Mouse (Mus musculus) adrenal gland, postnatal 10 days (tissue): ENCODE results near the gene Barx1. TPM values are rescaled to one million over a fixed set of nuclear protein-coding genes. Genes with fewer than 3 reads are reported as not detected.

Experiments used
- DNase-seq: peaks from one replicate; pipeline ENCODE4 v3.0.0; 2021; ENCODE audit warnings: mixed read lengths
- total RNA-seq, 2 experiments: library from RNA; stranded (reverse); gene quantifications; 2 replicates each; pipeline ENCODE4 v1.2.3; 2021

Barx1 gene
- total RNA-seq, 2 experiments from 2014 or later: 0.27 TPM; not detected in 1

DNA sequence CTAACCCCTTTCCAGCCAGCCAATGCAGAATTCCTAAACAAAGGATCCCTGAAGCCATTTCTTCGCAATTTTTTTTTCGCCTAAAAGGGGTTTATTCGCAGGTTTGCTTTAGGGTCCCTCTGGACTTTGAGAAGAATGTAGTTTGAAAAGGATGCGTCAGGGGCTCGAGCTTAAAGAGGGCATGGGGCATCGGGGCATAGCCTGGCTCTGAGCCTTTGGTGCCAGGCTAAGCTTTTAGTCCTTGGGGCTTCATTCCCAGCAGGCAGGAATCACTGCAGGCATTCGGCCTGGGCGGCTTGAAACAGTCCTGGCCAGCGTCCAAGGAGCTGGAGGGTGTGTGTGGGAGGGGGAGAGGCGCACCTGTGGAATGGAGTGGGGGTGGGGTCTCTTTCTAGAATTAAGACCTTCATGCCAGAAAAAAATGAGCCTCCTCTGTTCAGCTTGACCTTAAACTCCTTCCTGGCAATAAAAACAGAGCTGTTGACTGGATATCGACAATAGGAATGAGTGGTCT lies 2.5 kb upstream of the Barx1 start:
- DNase-seq: no peak

DNA sequence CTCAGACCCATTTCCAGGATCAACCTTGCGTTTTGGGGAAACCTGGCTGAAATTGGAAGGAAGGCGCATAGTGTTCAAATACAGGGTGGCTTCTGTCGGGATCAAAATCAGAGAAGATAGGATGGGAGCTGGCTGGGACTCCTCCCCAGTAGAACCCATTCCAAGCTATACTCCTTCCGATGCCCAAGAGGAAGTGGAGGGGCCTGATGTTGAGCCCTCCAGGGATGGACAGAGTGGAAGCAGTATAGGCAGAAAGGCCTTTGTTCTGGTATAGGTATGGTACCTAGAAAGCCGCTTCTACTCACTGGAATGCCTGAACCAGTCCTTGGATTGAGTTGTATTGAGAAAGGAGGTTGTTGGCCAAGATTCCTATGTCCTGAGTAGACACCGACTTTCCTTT lies 2.1 kb upstream of the Barx1 start:
- no peak for DNase-seq

DNA sequence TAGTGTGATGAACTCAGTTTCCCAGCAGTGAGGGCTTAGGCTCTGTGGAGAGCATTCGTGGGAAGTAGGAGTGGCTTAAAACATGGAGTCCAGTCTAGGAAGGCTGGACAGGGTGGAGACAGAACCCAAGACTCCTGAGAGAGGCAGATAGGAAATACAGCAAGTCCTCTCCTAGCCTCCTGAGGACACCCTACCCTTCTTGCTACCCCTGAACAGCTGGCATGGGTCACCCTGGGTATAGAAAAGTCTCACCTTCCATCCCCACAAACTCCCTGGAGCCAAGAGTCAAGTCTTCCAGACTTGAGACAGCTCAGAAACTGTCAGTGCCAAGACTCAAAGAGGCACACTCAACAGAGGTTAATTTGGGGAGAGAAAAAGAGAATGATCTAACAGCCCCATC lies 1.2 kb upstream of the Barx1 start:
- DNase-seq: no peak

DNA sequence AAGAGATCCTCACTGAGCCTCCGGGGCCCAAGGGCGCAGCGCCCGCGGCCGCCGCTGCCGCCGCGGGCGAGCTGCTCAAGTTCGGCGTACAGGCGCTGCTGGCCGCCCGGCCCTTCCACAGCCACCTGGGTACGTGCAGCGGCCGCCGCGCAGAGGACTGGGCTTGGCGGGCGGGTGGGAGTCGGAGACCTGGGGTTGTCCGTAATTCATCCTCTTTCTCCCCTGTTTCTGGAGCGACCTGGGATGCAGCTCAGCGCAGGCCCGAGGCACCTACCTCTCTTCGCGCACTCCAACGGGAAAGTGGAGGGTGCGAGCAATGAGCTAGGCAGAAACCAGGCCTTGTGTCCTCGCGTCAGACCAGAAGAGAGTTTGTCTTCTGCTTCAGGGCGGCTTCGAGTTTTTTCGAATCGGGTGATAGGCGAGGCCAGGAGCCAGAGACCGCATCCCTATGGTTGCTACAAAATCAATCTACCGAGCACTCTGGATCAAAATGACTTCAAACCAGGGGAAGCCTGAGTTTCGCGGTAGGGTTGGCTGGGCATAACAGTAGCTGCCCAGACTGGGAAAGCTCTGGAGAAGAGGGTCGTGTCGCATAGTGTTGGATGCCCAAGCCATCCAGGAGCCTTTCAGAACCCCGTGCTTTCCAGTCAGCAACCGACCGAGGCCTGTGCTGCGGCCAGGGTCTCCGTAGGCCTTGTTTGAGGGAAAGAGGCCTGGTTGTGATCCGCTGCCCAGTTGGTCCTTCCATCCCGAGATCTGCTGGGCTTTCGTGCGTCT lies 601 bp downstream of the Barx1 start:
- no peak for DNase-seq

DNA sequence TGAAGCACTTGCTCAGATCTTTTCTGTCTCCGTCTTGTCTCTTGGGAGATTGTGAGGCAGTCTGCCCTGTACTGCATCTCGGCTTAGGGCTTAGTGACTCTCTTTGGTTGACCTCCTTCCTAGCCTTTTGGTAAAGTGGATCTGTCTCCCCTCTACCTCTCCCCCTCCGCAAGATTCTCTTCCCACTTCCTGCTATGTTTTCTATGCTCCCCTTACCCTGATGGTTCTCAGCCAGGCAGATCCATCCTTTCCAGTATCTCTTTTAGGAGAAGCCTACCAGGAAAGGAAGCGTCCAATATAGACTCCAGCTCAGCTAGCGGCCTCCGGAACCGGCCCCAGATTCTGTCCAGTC lies 1.2 kb downstream of the Barx1 start:
- DNase-seq: no peak

DNA sequence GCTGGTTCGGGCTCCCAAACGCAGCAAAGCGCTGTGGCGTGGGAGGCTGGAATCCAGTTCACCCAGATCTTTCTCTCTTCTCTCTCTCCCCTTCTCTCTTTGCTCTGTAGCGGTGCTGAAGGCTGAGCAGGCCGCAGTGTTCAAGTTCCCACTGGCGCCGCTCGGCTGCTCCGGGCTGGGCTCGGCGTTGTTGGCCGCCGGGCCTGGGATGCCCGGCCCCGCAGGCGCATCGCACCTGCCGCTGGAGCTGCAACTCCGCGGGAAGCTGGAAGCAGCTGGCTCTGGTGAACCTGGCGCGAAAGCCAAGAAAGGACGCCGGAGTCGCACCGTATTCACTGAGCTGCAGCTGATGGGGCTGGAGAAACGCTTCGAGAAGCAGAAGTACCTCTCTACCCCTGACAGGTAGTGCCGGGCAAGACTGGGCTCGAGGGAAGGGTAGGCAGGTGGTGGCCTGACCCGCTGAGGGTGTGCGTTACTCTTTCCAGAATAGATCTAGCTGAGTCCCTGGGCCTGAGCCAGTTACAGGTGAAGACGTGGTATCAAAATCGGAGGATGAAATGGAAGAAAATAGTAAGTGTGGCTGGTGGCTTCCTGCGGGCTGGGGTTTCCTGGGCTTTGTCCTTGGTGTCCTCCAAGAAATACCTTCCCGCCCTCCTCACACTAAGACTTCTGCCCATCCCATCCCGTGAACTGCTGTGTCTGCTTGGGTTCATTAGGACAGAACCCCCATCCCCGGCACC lies 2.3 kb downstream of the Barx1 start:
- no peak for DNase-seq

DNA sequence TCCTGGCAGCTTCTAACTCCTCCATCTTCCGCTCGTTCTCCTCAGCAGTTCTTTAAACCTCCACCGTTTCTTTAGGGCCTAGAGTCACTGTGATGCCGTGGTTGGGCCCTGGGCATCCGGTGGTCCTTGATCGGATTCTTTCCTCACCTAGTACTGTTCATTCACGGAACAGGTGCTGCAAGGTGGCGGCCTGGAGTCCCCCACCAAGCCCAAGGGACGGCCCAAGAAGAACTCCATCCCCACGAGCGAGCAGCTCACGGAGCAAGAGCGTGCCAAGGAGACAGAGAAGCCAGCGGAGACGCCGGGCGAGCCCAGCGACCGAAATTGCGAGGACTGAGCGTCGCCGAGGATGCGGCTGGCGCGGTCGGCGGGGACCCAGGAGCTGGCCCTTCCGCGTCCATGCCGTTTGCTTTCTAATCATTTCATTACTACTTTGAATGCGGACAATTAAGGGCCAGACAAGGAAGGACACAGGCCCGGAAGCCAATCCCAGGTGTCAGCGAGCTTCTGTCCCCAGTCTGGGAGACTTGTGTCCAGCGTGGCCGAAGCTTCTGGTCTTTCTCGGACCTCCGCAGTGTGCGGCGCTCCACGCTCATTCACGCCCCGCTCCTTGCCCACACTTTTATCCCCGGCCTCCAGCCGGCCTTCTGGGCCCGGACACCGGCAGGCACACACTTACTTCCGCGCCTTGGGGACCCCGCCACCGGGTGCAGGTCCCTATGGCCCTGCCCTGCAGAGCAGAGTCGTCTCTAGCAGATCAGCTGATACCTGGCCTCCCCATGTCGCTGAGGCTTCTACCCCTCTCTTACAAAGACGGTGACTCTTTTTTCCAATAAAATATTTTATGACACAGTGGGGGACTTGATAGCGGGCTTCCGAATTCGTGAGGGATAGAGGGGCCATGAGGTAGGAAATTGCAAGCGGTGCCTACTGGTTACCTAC lies 3.1 kb downstream of the Barx1 start:
- no peak for DNase-seq

DNA sequence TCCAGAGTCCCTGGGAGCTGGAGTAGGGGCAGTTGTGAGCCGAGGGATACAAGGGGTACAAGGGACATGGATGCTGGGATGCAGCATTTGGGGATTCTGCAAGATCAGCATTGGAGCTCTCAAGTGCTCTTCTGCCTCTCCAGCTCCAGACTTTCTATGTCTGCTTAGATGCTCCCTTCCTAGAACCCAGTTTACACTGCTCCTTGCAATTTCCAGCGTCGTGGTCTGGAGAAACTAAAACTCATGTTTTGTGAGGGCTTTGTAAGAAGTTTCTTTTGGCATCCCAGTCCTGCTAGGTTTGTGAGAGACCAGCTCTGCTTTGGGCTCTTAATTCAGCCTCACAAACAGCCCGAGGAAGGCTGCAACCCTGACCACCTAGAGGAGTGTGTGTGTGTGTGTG lies 4.7 kb downstream of the Barx1 start:
- no peak for DNase-seq

DNA sequence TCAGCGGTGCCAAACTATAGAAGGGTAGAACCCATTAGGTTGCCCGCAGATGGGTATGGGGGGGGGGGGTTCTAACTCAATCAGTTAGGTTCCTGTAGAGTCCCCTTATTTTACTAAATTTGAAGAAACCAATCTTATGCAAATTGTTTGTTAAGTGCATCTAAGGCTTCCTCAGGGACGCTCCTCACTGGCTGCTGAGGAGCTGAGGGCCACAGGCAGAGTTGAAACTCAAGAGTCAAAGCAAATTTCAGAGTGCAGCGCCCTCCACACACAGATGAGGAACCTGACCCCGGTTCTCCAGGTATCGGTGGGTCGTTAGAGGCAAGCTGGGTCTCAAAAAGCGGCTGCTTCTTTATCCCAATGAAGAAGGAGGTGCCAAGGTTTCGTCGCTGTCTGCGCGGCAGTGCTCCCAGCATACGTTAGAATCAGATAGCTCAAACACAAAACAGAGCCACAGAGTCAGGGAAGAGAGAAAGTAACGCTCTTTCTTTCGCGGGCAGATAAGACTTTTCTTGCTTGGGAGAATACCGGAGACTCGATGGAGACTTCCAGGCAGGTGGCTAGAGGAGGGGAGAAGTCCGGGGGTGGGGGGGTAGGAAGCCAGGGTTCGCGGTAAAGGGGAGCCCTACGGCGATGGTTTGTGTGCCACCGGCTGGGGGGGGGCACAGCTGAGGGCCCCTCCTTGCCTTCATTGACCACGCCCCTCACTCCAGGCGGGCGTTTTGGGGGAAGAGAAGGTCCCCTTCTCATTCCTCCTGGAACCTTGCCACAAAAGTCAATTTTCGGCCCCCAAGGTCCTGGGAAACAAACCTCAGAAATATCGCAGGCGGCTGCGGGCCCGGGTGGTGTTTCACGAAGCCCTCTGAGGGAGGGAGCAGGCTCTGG lies 5.5 kb downstream of the Barx1 start:
- DNase-seq: no peak

DNA sequence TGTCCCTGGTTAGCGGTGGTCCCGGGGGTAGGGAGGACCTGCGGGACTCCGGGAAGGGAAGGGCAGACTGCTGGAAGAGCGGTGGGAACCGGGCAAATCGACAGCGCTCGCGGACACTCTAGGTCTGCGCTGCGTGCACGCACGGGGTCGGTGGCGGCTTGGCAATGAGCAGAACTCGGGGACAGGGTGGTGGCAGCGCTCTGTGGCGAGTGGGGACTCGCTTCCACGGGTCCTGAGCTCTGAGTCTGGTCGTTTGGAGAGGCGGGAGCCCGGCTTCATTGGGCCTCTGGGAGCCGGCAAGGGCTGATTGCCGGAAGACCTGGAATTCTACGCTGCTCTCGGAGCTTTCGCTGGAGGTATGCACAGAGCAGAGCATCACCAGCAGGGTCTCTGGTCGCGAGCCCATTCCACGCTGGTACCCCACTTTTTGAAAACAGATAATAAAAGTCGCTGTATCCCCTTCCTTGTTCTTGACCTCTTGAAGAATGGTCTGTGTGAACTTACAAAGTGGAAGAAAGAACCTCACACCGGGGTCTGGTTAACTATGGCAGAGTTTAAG lies 6.3 kb downstream of the Barx1 start:
- DNase-seq: no peak

DNA sequence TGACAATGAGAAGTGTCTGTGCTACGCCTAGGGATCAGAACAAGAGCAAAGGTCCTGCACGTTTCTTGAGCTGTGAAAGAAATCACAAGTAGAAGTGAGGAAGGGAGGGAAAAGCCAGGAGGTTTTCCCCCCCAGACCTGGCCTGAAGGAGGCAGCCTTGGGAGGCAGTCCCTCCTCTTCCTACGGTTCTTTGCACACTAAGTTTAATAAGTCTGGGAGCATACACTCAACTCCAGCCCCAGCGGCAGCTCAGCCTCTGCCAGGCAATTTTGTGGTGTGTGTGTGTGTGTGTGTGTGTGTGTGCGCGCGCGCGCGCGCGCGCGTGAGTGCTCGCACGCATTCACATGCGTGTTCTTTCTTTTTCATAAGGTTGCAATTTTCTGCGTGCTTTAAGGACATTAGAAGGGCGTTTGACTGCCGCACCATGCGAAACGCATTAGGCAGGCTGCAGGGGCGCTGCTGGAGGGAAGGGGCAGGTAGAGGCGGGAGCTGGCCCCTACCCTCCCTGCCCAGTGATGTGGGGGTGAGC lies 9.6 kb downstream of the Barx1 start:
- no peak for DNase-seq

DNA sequence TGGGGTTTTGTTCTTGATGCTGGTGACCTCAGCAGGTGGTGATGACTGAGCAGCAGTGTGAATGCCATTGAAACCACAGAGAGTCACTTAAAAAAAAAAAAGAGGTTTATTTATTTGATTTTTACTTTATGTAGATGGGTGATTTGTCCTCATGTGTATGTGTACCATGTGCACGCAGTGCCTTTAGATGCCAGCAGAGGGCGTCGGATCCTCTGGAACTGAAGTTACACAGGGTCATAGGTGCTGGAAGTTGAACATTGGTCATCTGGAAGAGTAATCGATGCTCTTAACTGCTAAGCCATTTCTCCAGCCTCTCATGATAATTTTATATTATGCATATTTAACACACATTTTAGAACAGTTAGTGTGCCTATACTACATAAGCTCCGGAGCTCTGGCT lies 11.8 kb downstream of the Barx1 start:
- DNase-seq: no peak

DNA sequence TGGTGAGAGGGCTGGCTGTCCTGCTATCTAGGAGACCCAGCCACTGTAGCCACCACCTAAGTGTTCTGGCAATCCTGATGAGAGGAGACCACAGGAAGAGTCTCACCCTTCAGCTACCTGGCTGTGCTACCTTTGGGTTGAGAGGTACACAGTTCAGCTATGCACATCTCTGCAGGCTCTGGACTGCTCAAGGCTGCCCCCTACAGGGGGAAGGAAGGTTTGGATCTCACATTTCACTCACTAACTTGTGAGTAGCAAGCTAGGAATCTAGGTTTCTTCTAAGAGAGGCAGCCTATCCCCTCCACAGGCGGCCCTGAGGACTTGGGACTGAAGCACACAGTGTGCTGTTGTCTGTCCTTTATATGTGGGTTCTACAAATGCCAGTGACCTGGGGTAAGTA lies 16.6 kb downstream of the Barx1 start:
- DNase-seq: peak; percentile 64

DNA sequence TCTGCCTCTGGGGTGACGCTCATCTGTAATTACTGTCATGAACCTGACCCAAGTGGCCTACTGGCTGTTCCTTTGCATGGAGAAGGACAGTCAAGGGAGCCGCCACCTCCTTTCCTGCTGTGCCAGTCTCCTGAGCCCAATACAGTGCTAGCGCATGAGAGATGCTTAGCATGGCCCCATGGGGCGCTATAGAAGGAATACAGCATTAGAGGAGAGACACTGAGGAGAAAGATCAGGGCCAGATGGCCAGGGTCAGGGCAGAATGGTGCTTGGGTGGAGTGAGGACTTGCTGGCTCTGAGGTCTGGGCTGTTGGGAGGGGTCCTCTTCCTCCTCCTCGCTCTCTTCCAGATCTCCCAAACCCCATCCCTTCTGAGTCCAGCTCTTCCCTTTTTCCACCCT lies 23.9 kb downstream of the Barx1 start:
- no peak for DNase-seq

DNA sequence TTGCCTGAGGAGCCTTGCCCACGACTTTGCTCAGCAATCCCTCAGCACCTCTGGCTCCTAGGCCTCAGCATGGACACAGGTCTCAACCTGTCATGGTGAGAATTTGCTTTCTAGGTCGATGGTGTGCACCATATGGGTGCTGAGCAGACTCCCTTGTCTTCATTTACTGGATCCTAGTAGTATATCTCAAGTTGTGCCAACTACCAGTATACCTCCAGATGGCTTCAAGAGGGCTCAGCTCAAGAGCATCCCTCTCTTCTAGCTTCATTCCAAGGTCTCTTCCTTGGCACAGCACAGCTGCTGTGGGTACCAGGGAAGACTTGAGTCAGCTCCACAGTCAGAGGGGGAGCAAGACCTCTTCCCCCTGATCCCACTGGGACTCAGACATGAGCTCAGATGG lies 29.2 kb downstream of the Barx1 start:
- DNase-seq: no peak

DNA sequence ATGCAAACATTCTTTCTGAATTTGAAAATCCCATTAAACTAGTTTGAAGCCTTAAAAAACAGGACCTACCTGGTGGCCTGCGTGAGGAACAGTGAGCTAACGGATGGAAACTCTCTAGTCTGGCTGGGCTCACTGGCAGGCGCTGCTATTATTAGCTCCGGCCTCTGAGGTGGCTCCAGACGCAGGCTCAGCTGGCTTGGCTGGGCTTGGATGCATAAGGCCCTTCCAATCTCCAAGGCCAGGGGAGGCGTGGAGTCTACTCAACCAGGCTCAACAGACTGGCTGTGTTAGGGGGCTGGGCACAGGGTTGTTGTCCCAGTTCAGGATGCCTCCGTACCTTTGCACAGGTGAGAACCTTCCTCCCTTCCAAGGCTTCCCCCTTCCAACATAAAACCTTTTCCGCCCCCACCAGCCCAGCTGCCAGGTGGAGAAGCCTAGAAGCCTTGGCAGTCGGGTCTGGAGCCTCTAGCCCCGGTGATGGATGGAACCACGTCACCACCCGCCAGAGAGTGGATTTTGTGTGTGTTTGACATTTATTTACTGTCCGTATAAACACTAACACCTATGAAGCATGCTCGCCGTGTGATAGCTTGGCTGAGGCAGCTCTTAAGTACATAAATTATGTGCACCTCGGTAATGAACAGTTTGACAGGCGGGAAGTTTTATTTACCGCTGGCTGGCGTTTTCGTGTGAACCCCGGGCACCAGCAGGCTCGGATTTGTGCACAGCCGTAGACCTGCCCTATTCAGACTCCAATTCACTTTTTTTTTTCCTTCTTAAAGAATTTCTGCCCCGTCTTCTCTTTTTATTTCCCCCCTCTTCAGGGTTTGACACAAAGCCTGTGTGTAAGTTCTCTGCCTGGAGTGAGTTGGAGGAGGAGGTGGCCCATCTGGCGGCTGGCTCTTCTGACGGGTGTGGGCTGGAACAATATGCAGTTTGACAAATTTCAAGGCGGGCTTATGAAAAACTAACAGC lies 31.6 kb downstream of the Barx1 start:
- peak; percentile 32 for DNase-seq

DNA sequence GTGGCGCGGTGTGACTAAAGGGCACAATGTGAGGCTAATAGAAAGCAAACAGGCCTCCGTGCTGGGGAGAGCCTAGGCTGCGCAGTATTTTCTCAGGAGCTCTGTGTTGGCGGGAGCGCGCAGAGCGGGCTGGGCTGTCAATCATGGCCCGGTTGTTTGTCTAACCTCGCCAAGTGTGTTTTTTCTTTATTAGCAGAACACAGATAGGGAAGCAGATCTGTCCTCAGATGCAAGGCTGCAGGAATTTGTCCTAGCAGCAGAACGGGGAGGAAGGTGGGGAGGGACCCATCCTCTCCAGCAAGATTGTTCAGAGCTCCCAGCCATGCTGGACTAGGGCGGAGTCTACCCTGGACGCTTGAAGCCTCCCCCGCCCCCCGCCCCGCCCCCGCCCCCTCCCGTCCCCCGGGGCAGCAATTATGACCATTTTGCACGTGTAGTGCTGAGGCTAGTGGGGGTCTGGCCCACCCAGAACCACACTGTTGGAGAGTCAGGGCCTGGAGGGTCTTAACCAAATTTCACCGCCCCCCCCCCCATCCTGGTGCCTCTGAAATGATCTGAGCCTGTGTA lies 43.7 kb downstream of the Barx1 start:
- no peak for DNase-seq

DNA sequence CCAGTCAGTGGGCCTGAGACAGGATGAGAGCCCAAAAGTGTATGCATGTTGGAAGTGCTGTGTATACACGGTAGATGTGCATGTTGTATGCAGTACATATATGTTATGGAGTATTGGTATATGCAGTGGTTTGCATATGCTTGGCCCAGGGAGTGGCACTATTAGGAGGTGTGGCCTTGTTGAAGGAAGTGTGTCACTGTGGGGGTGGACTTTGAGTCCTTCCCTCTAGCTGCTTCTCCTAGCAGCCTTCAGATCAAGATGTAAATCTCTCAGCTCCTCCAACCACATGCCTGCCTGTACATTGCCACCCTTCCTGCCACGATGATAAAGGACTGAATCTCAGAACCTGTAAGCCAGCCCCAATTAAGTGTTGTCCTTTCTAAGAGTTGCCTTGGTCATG lies 49.9 kb downstream of the Barx1 start:
- DNase-seq: no peak

DNA sequence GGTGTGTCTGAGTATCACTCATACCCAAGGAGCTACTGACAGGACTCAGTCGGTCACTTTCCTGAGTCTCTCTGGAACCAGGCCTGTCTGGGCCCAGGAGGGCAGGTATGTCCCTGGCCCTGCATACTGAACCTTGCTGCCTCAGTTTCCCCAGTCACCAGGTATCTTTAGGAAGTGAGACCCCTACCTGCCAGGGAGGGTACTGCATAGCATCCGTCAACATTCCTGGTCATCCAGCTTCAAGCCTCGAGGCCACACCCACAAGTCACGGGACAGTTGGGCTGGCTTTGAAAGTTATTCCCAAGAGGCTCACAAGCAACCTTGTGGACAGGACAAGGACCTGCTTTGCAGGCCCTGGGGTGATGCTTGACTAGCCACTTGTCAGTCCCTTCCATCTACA lies 53.3 kb downstream of the Barx1 start:
- no peak for DNase-seq
